Mouse (Mus musculus): ENCODE results near the gene Mip.

Gene Mip

DNA sequence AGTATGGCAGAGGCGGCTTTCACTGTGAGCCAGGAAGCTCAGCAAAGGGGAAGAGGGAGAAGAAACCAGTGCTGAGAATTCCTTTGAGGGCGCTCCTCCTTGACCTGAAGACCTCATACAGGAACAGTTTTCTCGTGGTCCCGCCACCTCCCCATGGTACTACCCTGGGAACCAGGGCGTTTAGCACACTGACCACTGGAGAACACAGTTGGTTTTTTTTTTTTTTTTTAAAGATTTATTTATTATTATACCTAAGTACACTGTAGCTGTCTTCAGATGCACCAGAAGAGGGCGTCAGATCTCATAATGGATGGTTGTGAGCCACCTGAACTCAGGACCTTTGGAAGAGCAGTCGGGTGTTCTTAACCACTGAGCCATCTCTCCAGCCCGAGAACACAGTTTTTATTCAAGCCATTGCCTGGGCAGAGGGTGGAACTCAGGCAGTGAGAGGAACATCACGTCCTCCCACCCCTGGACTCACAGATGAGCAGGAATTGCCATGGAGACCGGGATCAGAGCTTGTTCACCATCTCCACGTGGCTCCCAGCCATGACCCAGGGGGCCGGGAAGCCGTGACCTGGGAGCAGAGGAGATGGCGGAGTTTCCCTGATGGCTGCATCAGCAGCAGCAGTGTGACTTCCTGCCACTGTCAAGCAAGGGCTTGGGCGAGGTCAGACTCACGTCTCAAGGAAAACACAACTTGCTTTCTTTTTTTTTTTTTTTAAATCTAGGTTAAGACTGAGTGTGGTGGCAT is 3.9 kb upstream of the Mip start:
- Histone ChIP-seq H3K36me3 (ENCODE audit: control insufficient read depth, insufficient read depth, low read length, poor library complexity, severe bottlenecking) (no peaks in the 10 kb centered on the region), H3K27me3 (ENCODE audit: control insufficient read depth, insufficient read depth, low read length, poor library complexity, severe bottlenecking) (no peaks in the 10 kb centered on the region)
- DNase-seq (ENCODE audit: low read depth, low spot score): peak; percentile 13

DNA sequence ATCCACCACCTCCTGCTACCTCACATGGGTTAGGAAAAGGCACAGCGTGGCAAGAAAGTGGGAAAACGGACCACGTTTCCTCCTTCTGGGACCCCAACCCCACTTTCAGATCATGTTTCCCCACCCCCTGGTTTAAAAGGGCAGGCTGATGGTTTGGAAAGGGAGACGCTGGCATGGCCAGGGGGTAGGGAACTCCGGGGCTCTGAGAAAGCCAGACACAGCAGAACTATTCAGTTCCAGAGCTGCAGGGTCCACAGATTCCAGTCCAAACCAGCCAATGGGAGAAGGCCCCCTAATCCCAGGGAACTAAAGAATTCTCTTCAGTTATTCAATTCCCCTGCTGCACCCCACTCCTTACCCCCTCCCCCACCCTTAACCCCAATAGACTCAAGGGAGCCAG is 574 bp upstream of the Mip start:
- Histone ChIP-seq H3K27me3 (ENCODE audit: control insufficient read depth, insufficient read depth, low read length, poor library complexity, severe bottlenecking) (no peaks in the 10 kb centered on the region), H3K36me3 (ENCODE audit: control insufficient read depth, insufficient read depth, low read length, poor library complexity, severe bottlenecking) (no peaks in the 10 kb centered on the region)
- DNase-seq (ENCODE audit: low read depth, low spot score): no peak

DNA sequence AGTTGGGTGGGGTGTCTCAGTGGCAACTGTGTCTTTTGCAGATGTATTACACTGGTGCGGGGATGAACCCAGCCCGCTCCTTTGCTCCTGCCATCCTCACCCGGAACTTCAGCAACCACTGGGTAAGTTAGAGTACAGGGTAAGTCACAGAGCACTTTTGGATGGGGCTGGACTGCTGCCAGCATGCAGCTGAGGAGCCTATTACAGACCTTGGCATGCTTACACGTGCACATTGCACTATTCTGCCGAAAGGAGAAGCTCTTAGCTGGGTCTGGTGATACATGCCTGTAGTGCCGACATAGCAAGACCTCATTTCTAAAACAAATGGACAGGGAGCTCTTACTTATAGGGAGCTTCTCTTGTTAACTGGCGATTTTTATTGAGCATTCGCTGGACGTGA is 2.0 kb downstream of the Mip start:
- Histone ChIP-seq H3K36me3 (ENCODE audit: control insufficient read depth, insufficient read depth, low read length, poor library complexity, severe bottlenecking) (no peaks in the 10 kb centered on the region), H3K27me3 (ENCODE audit: control insufficient read depth, insufficient read depth, low read length, poor library complexity, severe bottlenecking) (no peaks in the 10 kb centered on the region)
- DNase-seq (ENCODE audit: low read depth, low spot score): no peak

DNA sequence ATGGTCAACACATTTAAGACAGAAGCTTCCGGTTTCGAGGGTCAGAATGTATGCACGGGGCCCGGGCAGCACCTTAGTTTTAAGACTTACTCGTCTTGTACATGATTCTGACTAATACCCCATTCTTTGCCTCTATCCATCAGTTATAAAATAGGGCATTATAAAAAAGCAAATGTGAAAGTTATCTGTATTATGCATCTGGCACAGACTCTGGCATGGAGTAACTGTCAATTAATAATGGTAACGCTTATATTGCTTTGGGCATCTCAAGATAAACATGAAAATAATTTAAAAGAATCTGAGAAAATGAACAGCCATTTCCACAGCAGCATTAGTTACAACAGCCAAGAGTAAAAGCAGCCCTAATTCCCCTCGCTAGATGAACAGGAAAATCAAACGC is 2.4 kb downstream of the Mip start:
- H3K27me3 ChIP-seq (ENCODE audit: control insufficient read depth, insufficient read depth, low read length, poor library complexity, severe bottlenecking): no peaks in the 10 kb centered on the region
- no peak for DNase-seq (ENCODE audit: low read depth, low spot score)
- H3K36me3 ChIP-seq (ENCODE audit: control insufficient read depth, insufficient read depth, low read length, poor library complexity, severe bottlenecking): no peaks in the 10 kb centered on the region

DNA sequence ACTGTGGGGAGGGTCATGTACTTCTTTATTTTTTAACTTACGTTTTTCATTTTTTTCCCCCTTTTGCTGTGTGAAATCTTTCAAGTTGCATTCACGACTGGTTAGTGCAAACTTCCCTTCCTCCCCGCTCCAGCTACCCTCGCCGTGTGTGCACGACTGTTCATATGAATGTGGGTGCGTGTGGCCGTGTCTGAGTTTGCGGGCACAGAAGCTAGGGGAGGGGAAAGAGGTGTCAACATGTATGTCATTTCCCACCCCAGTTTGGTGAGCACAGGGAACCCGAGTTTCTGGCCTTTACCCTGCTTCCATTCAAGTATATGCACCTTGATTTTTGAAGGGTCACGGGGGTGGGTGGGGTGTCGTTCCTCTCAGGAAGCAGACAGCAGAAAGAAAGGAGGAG is 4.9 kb downstream of the Mip start:
- Histone ChIP-seq H3K27me3 (ENCODE audit: control insufficient read depth, insufficient read depth, low read length, poor library complexity, severe bottlenecking) (no peaks in the 10 kb centered on the region), H3K36me3 (ENCODE audit: control insufficient read depth, insufficient read depth, low read length, poor library complexity, severe bottlenecking) (no peaks in the 10 kb centered on the region)
- DNase-seq (ENCODE audit: low read depth, low spot score): peak; percentile 11

DNA sequence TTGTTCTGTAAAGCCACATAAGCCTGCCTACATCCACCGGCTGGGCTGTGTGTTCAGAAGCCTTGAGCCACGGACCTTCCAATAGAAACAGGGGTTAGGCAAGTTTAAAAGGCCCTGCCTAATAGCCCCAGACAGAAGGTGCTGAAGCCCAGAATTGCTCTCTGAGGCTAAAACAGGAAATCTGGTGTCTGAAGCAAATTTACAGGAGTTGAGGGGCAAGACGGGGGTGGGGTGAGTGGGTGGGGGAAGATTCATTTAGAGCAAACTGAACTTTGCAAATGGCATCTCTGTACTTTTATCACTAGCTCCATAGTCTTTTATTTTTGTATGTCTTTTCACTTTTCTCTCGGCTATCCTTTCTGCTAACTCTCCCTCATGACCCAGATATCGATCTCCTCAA is 5.5 kb downstream of the Mip start:
- Histone ChIP-seq H3K27me3 (ENCODE audit: control insufficient read depth, insufficient read depth, low read length, poor library complexity, severe bottlenecking) (no peaks in the 10 kb centered on the region), H3K36me3 (ENCODE audit: control insufficient read depth, insufficient read depth, low read length, poor library complexity, severe bottlenecking) (no peaks in the 10 kb centered on the region)
- DNase-seq (ENCODE audit: low read depth, low spot score): peak; percentile 28

DNA sequence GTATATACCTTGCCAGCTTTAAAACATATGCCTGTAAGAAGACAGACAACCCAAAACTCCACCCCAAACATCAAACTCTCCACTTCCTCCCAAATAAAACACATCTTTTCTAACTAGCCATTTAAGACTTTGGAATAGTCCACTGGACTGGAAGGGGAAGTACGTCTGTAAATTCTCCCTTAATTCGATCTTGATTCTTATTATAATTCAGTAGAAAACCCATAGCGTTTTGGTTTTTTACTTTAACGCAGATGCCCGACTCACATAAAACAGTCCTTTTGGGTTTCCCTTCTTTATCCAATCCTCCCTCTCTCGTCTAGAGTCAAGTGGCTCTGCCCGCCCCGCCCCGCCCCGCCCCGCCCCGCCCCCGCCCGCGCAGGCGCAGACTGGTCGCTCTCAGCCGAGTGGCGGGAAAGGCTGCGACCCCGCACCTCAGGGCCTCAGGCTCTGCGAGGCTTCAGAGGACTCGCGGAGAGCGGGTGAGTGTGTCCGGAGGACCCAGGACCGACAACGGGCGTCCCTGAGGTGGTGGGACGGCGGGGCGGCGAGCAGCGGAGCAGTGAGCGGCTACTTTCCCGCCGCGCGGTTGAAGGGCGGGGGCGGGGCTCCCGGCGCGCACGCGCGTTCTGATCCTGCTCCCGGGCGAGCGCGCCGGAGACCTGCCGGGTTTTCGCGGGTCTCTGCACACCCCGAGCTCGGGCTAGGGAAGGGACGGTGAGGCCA is 6.2 kb downstream of the Mip start, which contains the start of gene Timeless:
Gene Timeless (plus strand): TSS at position 369 of the 723 bp plus-strand sequence.
- Histone ChIP-seq H3K36me3 (ENCODE audit: control insufficient read depth, insufficient read depth, low read length, poor library complexity, severe bottlenecking) (no peaks in the 10 kb centered on the region), H3K27me3 (ENCODE audit: control insufficient read depth, insufficient read depth, low read length, poor library complexity, severe bottlenecking) (no peaks in the 10 kb centered on the region)
- peak; percentile 88 for DNase-seq (ENCODE audit: low read depth, low spot score)

DNA sequence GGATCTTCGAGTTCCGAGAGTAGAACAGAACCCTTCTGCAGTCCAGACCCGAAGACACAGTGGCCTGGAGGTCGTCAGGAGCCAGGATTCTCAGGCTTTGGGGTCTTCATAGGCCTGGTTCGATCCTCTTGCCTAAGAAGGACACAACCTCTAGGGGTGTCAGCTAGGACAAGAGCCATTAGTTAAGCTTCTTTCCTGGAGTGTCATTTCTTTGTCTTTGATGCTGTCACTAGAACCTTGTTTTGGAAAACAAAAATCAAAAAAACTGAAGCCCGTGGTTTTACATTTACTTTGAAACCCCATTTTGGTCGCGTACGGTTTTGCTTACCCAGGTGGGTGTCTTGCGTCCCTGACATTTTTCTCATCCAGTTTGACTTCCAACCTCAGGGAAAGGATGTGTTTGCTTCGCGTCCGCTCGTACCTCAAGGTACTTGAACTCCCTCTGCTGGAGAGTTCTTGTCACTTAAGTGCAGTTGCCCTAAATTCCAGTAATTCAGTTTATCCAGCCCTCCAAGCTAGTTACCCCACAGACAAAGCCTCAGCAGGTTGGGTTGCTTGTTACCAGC is 6.9 kb downstream of the Mip start:
- Histone ChIP-seq H3K36me3 (ENCODE audit: control insufficient read depth, insufficient read depth, low read length, poor library complexity, severe bottlenecking) (no peaks in the 10 kb centered on the region), H3K27me3 (ENCODE audit: control insufficient read depth, insufficient read depth, low read length, poor library complexity, severe bottlenecking) (no peaks in the 10 kb centered on the region)
- DNase-seq (ENCODE audit: low read depth, low spot score): peak; percentile 82

DNA sequence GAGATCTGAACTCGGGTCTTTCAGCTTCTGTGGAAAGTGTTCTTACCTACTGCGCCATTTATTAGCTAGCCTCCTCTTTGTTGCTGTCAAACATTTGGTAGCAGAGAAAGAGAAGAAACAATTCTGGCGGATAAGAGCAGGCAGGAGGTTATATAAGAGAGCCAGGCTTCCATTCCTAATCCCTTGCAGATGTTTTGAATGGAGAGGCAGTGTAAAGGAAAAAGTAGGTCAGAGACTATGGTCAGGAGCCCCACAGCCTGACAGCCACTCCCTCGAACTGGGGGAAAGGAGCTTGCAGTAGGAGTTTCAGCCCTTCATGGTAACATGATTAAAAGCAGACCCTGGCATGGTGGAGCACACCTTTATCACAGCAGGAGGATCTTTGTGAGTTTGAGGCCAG is 10.7 kb downstream of the Mip start:
- DNase-seq (ENCODE audit: low read depth, low spot score): no peak
- Histone ChIP-seq H3K36me3 (ENCODE audit: control insufficient read depth, insufficient read depth, low read length, poor library complexity, severe bottlenecking) (no peaks in the 10 kb centered on the region), H3K27me3 (ENCODE audit: control insufficient read depth, insufficient read depth, low read length, poor library complexity, severe bottlenecking) (no peaks in the 10 kb centered on the region)

DNA sequence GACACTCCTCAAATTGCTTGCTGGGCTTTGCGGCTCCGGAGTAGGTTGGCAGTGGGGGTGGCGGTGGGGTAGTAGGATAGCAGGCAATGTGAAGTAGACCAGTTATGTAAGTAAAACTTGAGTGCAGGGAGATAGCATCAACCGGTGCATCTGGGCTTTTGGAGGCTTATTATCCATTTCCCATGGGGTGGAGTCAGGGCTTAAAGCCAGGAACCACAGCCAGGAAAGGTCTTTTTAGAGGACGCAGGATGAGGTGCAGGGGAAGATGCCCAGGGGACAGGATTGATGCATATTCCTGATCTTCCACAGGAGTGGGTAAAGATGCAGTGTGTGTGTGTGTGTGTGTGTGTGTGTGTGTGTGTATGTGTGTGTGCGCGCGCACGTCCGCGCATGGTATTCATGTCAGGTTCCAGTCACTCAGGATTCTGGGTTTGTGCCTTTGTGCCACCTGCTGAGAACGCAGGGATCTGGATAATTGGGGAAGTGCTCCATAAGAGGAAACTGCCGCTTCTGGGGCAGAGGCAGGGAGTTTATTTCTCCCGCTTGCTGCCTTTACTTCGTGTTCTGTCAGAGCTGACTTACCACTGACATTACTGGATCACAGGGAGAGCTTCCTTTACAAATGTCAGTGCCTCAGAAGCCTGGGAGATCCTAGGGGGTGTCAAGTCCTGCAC is 12.3 kb downstream of the Mip start:
- Histone ChIP-seq H3K36me3 (ENCODE audit: control insufficient read depth, insufficient read depth, low read length, poor library complexity, severe bottlenecking) (no peaks in the 10 kb centered on the region), H3K27me3 (ENCODE audit: control insufficient read depth, insufficient read depth, low read length, poor library complexity, severe bottlenecking) (no peaks in the 10 kb centered on the region)
- DNase-seq (ENCODE audit: low read depth, low spot score): no peak

DNA sequence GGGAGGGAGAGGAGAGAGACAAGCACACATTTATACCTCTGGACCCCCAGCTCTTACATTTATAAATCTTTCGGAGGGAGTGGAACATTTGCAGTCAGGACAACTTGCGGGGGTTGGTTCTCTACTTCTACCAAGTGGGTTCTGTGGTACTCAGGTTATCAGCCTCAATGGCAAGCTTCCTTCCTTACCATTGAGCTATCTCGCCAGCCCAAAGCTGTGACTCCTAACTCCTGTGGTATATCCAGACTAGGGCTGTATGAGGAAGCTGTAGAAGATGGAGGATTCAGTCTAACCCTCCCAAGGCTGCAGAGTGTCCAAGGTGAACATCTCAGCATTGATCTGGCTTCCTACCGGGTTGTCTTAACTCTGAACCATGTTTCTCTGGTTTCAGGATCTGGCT is 13.5 kb downstream of the Mip start:
- no peaks in the 10 kb centered on the region for H3K27me3 ChIP-seq (ENCODE audit: control insufficient read depth, insufficient read depth, low read length, poor library complexity, severe bottlenecking)
- no peak for DNase-seq (ENCODE audit: low read depth, low spot score)
- no peaks in the 10 kb centered on the region for H3K36me3 ChIP-seq (ENCODE audit: control insufficient read depth, insufficient read depth, low read length, poor library complexity, severe bottlenecking)

DNA sequence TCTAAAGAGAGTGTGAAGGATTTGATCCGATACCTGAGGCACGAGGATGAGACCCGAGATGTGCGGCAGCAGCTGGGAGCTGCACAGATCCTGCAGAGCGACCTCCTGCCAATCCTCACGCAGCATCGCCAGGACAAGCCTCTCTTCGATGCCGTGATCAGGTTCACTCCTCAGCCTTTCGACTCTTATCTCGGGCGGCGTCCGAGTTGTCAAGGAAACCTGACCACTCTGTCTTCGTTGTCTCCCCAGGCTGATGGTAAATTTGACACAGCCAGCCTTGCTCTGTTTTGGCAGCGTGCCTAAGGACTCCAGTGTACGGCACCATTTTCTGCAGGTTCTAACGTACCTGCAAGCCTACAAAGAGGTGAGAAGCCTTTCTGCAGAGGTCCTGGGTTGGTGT is 14.5 kb downstream of the Mip start:
- Histone ChIP-seq H3K36me3 (ENCODE audit: control insufficient read depth, insufficient read depth, low read length, poor library complexity, severe bottlenecking) (no peaks in the 10 kb centered on the region), H3K27me3 (ENCODE audit: control insufficient read depth, insufficient read depth, low read length, poor library complexity, severe bottlenecking) (no peaks in the 10 kb centered on the region)
- no peak for DNase-seq (ENCODE audit: low read depth, low spot score)

DNA sequence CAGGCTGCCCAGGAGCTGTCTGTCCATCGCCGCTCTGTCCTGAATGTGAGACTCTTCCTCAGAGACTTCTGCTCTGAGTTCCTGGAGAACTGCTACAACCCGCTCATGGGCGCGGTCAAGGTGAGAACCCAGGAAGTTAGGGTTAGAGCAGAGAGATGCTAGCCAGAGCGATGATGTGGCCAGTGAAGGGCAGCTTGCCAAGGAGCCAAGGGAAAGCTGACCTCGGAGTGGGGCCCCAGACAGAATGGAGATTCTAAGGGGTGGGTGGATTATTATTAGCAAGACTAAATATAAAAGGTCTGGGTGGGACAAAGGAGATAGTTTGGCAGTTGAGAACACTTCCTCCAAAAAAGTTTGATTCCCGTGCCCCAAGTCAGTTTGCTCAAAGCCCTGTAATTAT is 17.6 kb downstream of the Mip start:
- Histone ChIP-seq H3K36me3 (ENCODE audit: control insufficient read depth, insufficient read depth, low read length, poor library complexity, severe bottlenecking) (peaks cover 9% of the 10 kb centered on the region), H3K27me3 (ENCODE audit: control insufficient read depth, insufficient read depth, low read length, poor library complexity, severe bottlenecking) (no peaks in the 10 kb centered on the region)
- no peak for DNase-seq (ENCODE audit: low read depth, low spot score)

DNA sequence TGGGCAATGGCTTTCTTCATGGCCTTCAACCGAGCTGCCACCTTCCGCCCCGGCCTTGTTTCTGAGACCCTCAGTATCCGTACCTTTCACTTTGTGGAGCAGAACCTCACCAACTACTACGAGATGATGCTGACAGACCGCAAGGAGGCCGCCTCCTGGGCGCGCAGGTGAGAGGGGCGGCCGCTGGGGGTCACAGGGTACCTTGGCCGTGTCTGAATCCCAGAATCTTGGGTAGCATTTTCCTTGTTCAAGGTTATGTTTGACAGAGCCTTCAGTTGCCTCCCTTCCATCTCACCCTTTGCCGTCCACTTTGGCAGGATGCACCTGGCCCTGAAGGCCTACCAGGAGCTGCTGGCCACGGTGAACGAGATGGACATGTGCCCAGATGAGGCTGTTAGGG is 18.5 kb downstream of the Mip start:
- no peaks in the 10 kb centered on the region for H3K27me3 ChIP-seq (ENCODE audit: control insufficient read depth, insufficient read depth, low read length, poor library complexity, severe bottlenecking)
- peaks cover 9% of the 10 kb centered on the region for H3K36me3 ChIP-seq (ENCODE audit: control insufficient read depth, insufficient read depth, low read length, poor library complexity, severe bottlenecking)
- no peak for DNase-seq (ENCODE audit: low read depth, low spot score)

Measured in splenic B cell, adult 2 months (primary cell).